Mouse (Mus musculus): ENCODE measurements around the gene Dtx4. TPM values are rescaled to one million over a fixed set of nuclear protein-coding genes. Genes with fewer than 3 reads are reported as not detected.

The Dtx4 gene
- total RNA-seq, 2 experiments from 2014 or later, result 34.6 to 35.6 TPM

- DNase-seq (ENCODE audit: low spot score in 2 of 2), result no peak
Measured at GRCm38 (mm10) chr19:12494972-12495535, 6.2 kb downstream of the Dtx4 start.

DNA sequence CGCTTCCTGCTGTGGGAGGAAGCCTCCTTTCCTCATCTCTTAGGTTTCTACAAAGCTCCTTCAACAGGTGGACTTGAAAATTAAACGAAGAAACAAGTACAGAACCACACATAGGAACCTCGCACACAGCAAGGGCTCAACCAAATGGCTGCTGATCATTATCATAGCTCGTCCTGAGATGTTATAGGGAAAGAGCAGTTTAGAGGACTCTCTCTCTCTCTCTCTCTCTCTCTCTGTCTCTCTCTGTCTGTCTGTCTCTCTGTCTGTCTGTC is 7.1 kb downstream of the Dtx4 start:
- no peak for DNase-seq (ENCODE audit: low spot score in 2 of 2)

GRCm38 (mm10) chr19:12493453-12494186 is 7.6 kb downstream of the Dtx4 start:
- DNase-seq (ENCODE audit: low spot score in 2 of 2), result no peak

GRCm38 (mm10) chr19:12491636-12492035 is 9.6 kb downstream of the Dtx4 start:
- DNase-seq (ENCODE audit: low spot score in 2 of 2), result no peak

DNA sequence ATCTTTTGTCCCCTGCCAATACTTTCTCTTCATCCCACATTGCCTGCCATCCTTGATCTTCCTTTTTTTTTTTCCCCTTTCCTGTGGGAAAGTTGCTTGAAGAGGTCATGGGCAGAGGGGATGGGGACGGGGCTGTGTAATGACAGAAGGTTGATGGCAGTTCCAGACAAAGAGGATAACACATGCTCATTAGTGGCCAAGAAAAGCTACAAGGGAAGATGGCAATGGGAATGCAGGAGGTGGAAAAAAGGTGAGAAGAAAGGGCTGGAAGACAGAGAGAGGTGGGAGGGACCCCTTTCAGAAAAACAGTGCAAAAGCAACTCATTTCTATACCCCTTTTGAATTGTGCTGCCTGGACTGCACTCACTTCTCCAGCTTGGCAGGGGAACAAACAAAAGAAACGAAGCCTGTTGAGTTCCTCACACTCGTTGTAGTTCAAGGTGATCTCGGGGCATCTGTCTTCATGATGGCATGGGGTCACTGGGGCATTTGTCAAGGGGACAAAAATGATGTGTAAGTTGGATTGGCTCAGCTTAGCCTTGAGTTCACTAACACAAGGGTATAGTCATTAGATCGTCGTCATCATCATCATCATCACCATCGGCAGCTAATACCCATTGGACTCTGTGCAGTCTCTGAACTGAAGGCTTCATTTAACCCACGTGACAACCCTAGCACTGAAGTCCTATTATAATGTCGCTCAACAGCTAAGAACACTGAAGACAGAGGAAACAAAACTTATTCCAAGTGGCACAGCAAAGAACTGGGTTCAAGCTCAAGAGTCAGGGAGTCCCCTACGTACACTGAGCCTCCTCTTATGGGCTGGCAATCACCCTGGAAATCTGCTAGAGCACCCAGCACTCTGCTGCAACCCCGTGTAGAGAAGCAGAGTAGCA is 11.3 kb downstream of the Dtx4 start:
- no peak for DNase-seq (ENCODE audit: low spot score in 2 of 2)

GRCm38 (mm10) chr19:12488969-12489674 is 12.1 kb downstream of the Dtx4 start:
- no peak for DNase-seq (ENCODE audit: low spot score in 2 of 2)

GRCm38 (mm10) chr19:12488205-12488966 is 12.9 kb downstream of the Dtx4 start:
- DNase-seq (ENCODE audit: low spot score in 2 of 2), result no peak

DNA sequence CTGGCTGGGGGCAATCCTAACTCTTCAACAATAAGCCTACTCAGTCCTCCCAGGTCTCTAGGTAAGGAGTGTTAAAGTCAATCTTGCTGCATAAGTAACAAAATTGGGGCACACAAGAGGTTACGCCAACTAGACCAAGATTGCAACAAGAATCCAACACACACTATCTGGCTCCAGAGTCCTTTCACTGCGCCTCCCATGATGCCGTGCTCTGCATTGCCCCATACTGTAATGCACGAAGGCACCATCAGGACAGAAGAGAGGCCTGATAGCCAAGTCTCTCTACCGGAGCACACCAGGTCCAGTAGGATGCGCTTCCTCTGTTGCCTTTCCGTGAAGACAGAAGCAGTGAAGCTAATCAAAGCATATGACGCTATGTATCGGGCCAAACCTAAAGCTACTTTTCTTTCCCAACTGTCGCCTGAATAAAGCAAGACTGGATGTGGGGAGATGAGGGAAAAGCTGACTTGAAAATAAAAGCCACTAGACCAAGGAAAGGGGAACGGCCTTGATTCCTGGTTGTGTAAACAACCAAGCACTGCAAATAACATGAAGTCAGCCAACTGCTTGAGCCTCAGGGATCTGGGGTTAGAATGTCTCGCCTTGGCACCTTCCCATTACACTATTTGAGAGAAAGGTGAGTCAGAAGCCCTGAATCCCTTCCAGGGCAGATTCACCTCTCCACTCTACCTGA is 13.6 kb downstream of the Dtx4 start:
- no peak for DNase-seq (ENCODE audit: low spot score in 2 of 2)

DNA sequence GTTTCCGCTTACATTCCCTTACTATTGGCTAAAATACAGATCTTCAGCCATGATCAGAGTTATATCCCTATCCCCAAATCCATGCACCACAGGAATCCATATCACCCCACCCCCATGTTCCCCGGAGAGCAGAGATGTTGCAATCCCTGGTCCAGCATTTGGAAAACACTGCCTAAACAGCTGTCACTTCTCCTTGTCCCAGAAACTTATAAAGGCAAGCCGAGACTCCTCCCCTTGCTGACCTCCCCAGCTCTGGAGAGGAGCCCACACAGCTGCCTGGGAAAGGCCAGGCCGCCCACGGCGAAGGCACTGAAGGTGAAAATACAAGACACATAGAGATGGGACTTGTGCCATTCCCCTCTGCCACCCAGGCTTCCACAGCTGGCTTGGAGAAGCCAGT is 14.4 kb downstream of the Dtx4 start:
- no peak for DNase-seq (ENCODE audit: low spot score in 2 of 2)

GRCm38 (mm10) chr19:12485631-12486030 is 15.6 kb downstream of the Dtx4 start:
- DNase-seq (ENCODE audit: low spot score in 2 of 2), result no peak

DNA sequence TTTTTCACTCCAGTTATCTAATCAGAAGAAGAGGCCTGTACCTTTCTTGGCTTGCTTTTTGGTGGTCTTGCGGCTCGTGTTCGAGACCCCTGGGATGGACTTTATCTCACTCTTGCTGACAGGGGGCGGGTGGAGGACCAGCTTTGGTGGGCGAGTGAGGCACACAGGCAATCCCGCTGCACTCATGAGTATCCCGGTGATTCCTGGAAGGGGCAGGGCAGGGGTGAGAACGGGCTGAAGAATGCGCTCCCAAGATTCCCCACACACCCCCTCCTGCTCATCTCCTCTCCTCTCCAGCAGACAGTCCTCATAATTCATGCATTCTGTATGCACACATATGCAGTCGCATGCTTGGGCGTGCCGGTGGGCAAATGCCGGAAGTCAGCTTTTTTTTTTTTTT is 16.0 kb downstream of the Dtx4 start:
- no peak for DNase-seq (ENCODE audit: low spot score in 2 of 2)

DNA sequence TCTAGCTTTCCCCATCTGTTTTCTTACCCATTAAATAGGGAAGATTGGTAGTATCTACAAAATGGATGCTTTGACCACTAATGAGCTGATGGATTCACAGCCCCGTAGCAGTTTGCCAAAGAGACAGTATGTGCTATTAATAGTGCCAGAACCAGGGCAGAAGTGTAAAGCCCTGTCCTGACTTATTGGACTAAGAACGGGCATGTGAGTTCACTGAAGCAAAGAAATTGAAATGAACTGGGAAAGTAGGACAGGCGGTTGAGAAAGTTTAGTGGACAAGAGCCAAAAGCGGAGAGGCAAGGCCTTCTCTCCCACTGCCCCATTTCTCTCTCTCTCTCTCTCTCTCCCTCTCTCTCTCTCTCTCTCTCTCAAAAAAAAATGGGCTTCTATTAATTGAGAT is 17.0 kb downstream of the Dtx4 start:
- DNase-seq (ENCODE audit: low spot score in 2 of 2), result no peak

DNA sequence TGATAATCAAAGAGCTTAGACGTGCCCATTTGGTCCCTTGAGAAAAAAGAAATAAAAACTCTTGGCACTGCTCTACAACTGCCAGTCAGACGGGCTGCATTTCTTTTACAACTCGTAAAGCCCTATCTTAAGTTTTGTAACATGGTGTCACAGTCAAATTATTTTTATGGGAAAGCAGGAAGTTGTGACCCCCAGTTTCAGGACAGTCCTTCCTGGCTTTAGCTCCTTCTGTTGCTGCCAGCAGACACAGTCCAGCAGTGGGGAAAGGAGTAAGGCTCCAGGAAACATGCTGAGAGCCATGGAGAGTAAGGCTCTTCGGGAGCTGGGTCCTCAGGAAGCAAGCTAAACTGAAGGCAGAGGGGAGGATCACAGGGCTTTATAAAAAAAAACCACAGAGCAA is 17.5 kb downstream of the Dtx4 start:
- DNase-seq (ENCODE audit: low spot score in 2 of 2), result no peak

DNA sequence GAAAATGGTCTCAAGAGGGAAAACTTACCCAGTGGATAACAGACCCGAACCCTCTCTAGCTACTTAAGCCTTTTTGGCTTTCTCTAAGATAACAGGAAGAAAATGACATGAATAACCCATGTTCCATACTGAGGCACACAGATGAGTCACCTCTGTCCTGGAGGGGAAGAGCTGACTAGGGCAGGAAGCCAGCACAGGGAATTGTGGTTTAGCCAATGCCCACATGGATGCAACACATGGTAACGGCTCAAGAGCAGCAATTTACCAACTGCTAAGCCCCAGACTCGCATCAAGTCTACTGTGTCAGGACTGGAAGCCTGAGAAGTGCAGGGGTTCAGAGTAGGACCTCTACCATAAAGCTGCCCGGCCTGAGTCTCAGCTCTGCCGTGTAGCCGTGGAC is 22.9 kb downstream of the Dtx4 start:
- DNase-seq (ENCODE audit: low spot score in 2 of 2), result no peak

- DNase-seq (ENCODE audit: low spot score in 2 of 2), result no peak
Measured at GRCm38 (mm10) chr19:12476721-12477270, 24.5 kb downstream of the Dtx4 start.

- peak; percentile 77 to 94 for DNase-seq (ENCODE audit: low spot score in 2 of 2)
Measured at GRCm38 (mm10) chr19:12475380-12476250, 25.6 kb downstream of the Dtx4 start.

DNA sequence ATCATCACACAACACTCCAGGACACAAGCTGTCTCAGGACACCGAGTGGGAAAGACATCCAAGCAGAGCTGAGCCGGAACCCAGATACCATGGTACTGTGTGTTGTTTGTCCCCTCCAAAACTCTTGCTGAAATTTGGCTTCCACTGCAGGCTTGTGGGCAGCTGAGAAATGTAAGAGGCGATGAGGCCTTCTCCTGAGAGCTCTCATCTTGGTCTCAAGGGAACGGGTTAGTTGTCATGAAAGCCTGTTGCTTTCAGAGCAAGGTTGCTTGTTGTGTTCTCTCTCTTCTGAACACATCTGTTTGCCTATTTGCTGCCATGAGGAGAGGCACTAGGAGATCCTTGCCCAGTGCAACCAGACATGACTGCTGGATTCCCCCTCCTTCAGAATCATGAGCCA is 27.3 kb downstream of the Dtx4 start:
- DNase-seq (ENCODE audit: low spot score in 2 of 2), result no peak

- DNase-seq (ENCODE audit: low spot score in 2 of 2), result no peak
Measured at GRCm38 (mm10) chr19:12473201-12473641, 28.0 kb downstream of the Dtx4 start.

- no peak for DNase-seq (ENCODE audit: low spot score in 2 of 2)
Measured at GRCm38 (mm10) chr19:12472381-12472976, 28.8 kb downstream of the Dtx4 start.
